Mouse (Mus musculus): Measurements from ENCODE around the gene Cfap65. TPM values are rescaled to one million over a fixed set of nuclear protein-coding genes. Genes with fewer than 3 reads are reported as not detected.
A peak's percentile ranks its signal among the peaks of the same experiment; 100 is the strongest.

The Cfap65 gene
- total RNA-seq, 2 experiments from 2014 or later: not detected

DNA sequence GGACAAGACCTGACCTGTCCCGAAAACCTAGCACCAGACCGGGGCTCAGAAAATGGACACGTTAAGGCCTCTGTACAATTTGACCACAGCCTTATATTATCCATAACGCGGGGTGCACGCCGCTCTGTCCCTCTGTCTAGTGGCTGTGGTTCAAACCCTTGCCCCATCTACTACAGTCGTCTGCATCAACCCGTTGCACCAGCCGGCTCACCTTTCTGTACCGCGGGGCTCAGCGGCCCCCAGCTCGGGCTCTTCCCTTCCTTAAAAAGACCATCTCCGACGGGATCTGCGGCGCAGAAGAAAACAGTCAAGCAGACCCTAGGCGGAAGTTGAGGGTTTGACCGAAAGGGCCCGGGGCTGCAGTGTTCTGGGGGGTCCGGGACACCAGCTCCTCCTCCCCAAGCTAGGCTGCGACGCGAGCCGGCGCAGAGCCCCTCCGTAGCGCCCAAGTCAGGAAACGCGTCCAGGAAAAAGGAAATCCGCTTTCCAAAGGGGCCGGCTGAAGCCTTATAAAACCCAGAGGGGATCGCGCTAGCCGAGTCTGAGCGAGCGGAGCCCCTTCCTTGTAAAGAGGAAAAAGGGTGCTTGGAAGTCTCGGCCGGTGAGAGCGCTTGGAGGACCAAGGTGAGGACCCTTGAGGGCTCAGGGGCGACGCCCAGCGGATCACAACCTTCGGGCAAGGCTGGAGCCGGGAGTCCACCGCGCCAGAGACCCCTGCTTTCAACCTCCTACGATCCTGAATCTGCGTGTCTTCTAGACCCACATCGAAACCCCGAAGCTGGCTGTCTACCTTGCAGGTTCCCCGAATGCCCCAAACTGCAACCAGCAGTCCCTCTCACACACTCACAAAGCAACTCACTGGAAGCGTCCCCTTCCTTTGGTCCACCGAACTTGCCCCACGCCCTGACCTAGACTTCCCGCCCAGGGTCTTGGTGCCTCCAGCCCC lies 50.9 kb downstream of the Cfap65 start:
- no peak for DNase-seq
- intact Hi-C loops (cut with DNase I): loop anchor here (5.0 kb wide), 1 partner anchor 133 kb away; no protein-coding TSS in a partner anchor

GRCm38 (mm10) chr1:74883441-74883840 lies 52.0 kb downstream of the Cfap65 start:
- intact Hi-C loops (cut with DNase I): loop anchor here (2.0 to 5.0 kb wide), 2 partner anchors 17 to 134 kb away; no protein-coding TSS in a partner anchor
- no peak for DNase-seq

DNA sequence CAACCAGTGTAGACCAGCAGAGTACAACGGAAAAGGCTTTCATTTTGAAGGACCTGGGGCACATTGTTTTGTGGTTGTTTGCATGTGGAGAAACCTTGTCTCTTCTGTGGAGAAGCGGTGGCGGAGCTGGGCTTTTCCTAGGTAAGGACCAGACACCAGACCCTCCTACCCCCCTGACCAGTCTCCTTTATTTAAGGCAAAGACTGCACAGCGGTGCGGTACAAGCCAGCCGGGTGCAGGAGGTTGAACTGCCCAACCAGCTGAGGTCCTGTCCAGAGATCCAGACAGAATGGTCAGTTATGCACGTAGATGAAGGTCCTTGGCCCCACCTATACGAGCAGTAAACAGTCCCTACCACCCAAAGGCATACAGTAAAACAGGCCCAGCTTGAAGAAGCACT lies 52.6 kb downstream of the Cfap65 start:
- DNase-seq: no peak
- intact Hi-C loops (cut with DNase I): loop anchor here (2.0 to 5.0 kb wide), 2 partner anchors 18 to 134 kb away; no protein-coding TSS in a partner anchor

DNA sequence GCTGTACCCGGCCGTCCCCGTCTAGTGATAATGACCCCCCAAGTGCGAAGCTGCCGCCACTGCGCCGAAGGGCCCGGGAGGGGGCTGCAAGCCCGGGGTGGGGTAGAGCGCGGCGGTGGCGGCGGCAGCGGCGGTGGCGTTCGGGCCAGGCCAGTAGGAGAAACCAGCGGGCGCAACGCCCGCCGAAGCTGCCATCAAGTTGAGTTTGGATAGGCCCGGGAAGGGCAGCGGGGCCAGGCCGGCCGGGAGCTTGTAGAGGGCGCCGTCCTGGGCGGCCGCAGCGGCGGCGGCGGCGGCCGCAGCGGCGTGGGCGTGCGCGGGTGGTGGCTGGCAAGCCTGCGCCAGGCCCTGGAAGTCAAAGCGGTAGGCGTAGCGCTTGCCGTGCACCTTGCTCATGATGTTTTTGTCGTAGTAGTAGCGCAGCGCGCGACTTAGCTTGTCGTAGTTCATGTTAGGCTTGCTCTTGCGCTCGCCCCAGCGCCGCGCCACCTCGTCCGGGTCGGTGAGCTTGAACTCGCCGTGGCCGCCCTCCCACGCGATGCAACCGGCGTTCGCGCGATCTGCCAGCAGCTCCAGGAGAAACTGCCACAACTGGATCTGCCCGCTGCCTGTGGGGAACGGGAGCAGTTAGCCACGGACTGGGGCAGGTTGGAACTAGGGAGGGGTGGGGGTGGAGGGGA lies 53.2 kb downstream of the Cfap65 start:
- intact Hi-C loops (cut with DNase I): loop anchor here (2.0 to 5.0 kb wide), 2 partner anchors 19 to 135 kb away; no protein-coding TSS in a partner anchor
- DNase-seq: no peak

GRCm38 (mm10) chr1:74880785-74881360 lies 54.5 kb downstream of the Cfap65 start:
- intact Hi-C loops (cut with DNase I): loop anchor here (5.0 kb wide), 1 partner anchor 136 kb away; no protein-coding TSS in a partner anchor
- peak; percentile 62 to 77 for DNase-seq

DNA sequence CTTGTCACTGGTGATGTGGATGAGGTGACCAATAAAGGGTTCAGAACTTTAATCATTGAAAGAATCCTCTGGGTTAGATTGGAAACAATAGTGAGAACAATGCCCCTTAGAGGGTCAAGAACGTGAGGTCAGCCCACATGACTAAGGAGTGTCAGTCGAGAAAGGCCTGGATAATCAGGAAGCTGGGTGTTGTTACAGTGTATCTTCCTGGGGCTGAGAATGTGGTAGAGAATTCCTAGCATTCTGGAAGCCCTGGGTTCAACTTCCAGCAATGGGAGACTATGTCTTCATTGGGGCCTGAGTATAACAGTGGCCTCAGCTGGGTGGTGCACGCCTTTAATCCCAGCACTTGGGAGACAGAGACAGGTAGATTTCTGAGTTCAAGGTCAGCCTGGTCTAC lies 58.2 kb downstream of the Cfap65 start:
- intact Hi-C loops (cut with DNase I): no loop called here
- no peak for DNase-seq

- intact Hi-C loops (cut with DNase I): no loop called here
- no peak for DNase-seq
Observed at GRCm38 (mm10) chr1:74872218-74872617, 63.2 kb downstream of the Cfap65 start.

DNA sequence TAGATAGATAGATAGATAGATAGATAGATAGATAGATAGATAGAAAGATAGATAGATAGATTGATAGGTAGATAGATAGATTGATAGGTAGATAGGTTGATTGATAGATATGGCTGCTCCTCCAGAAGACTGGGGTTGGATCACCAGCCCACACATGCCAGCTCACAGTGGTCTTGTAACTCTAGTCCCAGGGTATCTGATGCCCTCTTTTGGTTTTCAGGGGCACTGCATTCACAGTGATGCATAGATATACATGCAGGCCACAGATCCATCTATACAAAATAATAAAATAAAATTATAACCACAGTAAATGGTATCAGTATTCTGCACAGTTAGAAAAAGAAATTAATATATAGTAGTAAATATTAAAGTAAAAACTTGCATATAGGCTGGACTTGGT lies 73.6 kb downstream of the Cfap65 start:
- intact Hi-C loops (cut with DNase I): no loop called here
- DNase-seq: no peak

GRCm38 (mm10) chr1:74859223-74859984 lies 76.0 kb downstream of the Cfap65 start:
- no peak for DNase-seq
- intact Hi-C loops (cut with DNase I): no loop called here

DNA sequence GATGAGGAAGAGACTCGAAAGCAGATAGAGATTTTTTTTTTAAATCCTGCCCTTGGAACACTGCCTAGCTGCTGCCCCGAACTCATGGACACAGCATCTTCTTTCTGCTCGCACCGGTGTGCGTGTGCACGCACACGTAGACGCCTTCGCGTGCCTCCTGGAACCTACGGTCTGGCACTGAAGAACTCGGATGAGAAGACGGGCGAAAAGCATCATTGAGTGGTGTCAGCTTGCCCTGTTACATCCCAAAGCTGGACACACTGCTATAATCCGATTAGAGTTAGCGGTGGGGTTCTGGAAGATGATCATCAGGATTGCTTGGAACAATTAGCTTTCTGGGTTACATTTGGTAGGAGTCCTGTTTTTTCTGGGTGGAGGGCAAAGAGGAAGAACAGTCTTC lies 76.6 kb downstream of the Cfap65 start:
- DNase-seq: no peak
- intact Hi-C loops (cut with DNase I): no loop called here

- DNase-seq: peak; percentile 50 to 67
Observed at GRCm38 (mm10) chr1:74858171-74858719, 77.2 kb downstream of the Cfap65 start.

DNA sequence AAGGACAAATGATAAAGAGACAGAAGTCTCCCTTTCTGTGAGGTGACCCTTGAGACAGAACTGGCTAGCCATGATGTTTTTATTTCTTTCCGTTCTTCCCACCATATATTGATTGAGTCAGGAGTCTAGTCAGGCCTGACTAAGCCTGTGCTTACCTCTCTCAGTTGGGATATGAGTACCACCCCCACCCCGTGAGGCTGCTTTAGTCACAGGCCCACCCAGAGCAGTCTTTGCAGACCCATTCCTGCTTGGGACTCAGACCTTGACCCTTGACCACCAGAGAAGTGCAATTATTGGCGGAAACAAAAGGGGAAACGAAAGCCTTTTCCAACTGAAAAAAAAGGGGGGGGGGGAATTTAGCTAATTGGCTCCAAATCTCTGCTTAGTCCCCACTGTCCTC lies 77.7 kb downstream of the Cfap65 start:
- no peak for DNase-seq
- intact Hi-C loops (cut with DNase I): no loop called here

More at GRCm38 (mm10) chr1:74858171-74858719, 77.2 kb downstream of the Cfap65 start:
- intact Hi-C loops (cut with DNase I): no loop called here

GRCm38 (mm10) chr1:74857201-74857600 lies 78.2 kb downstream of the Cfap65 start:
- no peak for DNase-seq
- intact Hi-C loops (cut with DNase I): no loop called here

DNA sequence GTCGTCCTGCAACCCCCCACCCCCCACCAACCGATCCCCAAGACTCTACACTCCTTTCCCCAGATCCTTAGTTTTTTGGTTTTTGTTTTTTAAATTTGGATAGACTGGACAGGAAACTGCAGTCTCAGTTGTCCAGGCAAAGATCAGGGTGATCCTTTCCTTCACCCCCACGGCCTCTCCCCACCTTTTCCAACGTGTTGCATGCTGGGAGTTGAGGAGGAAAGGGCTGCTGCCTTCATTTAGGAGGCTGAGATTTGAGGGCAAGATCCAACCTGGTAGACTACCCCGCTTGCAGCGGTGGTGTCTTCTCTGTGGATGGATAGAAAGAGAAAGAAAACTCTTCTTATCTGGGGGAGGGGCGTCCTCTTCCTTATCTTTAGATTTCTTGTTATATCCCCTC lies 78.6 kb downstream of the Cfap65 start:
- intact Hi-C loops (cut with DNase I): no loop called here
- no peak for DNase-seq

- no peak for DNase-seq
- intact Hi-C loops (cut with DNase I): no loop called here
Observed at GRCm38 (mm10) chr1:74856439-74856720, 79.0 kb downstream of the Cfap65 start.

DNA sequence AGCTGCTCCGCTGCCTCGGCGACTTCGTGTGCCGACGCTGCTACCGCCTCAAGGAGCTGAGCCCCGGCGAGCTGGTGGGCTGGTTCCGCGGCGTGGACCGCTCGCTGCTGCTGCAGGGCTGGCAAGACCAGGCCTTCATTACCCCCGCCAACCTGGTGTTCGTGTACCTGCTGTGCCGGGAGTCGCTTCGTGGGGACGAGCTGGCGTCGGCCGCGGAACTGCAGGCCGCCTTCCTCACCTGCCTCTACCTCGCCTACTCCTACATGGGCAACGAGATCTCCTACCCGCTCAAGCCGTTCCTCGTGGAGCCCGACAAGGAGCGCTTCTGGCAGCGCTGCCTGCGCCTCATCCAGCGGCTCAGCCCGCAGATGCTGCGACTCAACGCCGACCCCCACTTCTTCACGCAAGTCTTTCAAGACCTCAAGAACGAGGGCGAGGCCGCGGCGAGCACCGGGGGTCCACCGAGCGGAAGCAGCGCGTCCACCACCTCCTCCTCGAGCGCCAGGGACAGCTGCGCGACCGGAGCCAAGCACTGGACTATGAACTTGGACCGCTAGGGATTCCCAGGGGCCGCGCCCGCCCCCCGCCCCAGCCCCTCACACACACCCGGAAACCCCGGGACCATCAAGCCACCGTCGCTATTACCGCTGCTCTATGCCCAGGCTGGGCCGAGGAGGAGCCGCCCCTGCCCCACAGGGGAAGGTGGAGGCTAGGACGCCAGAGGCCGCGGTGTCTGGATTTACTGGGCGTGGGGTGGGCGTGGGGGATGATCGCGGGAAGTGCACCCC lies 79.6 kb downstream of the Cfap65 start:
- intact Hi-C loops (cut with DNase I): no loop called here
- no peak for DNase-seq

DNA sequence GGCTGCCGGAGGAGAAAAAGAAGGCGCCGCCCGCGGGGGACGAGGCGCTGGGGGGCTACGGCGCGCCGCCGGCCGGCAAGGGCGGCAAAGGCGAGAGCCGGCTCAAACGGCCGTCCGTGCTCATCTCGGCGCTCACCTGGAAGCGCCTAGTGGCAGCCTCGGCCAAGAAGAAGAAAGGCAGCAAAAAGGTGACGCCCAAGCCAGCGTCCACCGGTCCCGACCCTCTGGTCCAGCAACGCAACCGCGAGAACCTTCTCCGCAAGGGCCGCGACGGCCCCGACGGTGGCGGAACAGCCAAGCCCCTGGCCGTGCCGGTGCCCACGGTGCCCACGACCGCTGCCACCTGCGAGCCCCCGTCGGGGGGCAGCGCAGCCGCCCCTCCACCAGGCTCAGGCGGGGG lies 80.2 kb downstream of the Cfap65 start:
- intact Hi-C loops (cut with DNase I): no loop called here
- DNase-seq: no peak

DNA sequence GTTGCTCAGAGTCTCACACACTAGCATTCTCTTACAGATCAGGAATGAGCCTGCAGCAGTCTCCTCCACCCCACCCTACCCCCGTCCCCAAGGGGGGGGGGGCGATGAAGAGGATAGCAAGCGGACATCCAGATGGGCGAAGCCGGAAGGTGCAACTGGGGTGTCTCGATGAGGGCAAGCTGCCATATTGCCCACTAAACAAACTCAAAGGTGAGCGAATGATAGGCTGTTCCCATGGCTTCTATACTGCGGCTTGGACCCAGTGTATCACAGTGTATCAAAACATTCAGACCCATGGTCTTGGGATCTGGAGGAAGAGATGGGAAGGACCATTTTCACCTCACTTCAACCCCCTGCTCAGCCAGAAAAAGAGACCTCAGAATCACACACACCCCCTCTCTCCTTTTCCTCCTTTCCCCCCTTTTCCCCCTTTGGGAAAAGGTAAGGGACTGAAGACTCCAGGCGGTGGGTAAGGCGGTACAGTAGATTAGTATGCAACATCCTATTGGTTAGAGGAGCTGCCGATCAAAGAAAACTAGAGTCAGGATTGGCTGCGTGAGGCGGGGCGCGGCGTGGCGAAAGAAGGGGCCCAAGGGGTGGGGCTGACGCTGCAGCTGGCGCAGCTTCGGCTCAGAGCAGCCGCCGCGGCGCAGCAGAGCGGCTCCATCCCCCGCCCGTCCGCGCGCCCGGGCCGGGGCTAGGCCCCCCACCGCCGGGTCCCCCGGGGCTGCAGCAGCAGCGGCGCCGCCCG lies 80.9 kb downstream of the Cfap65 start, which contains the start of gene Cdk5r2:
TSS of gene Cdk5r2 (plus strand) at position 629 of the 751 bp plus-strand sequence.
- peak; percentile 69 to 71 for DNase-seq
- intact Hi-C loops (cut with DNase I): no loop called here

Data from heart, postnatal 36 days (tissue).